Mouse (Mus musculus): Measurements from ENCODE around the gene Mamstr. TPM values are rescaled to one million over a fixed set of nuclear protein-coding genes. Genes with fewer than 3 reads are reported as not detected.

Gene Mamstr
- total RNA-seq, 1 experiment: 0.71 TPM

- peak; percentile 97 for DNase-seq (ENCODE audit: low read depth, low spot score)
- peak; percentile 39; the same call in 1 of the 2 replicates for TF ChIP-seq CHD2 (IDR thresholded peaks at IDR 0.05; ENCODE audit: low read depth, low read length)
- no peak for TF ChIP-seq HCFC1 (IDR thresholded peaks at IDR 0.05; ENCODE audit: borderline replicate concordance, insufficient read depth, low read length)
- TF ChIP-seq MAFK (IDR thresholded peaks at IDR 0.05; ENCODE audit: insufficient read depth, low read depth, low read length): no peak
- TF ChIP-seq ZC3H11A (IDR thresholded peaks at IDR 0.05; ENCODE audit: borderline replicate concordance, low read depth, low read length): no peak
- no peak for TF ChIP-seq ZNF384 (IDR thresholded peaks at IDR 0.05; ENCODE audit: low read depth, low read length)
- H3K9me3 ChIP-seq (ENCODE audit: control insufficient read depth, insufficient read depth, low read depth, low read length): no peaks in the 10 kb centered on the region
- in situ Hi-C loops (cut with MboI; ENCODE audit: low sequenced_read_pairs in 2 of 2, unreplicated experiment in 2 of 2): no loop called here
- peak overlapping the region; percentile 29 for H3K9ac ChIP-seq (ENCODE audit: insufficient read depth, low read depth, low read length, poor library complexity, severe bottlenecking)
- no peak overlapping the region for H3K27ac ChIP-seq (ENCODE audit: insufficient read depth, low read depth, low read length, poor library complexity, severe bottlenecking)
- no peaks in the 10 kb centered on the region for H3K36me3 ChIP-seq (ENCODE audit: control insufficient read depth, insufficient read depth, low read length, poor library complexity, severe bottlenecking)
- H3K4me3 ChIP-seq (ENCODE audit: insufficient read depth in 1 of 2, low read depth in 1 of 2, low read length in 2 of 2, poor library complexity in 1 of 2, severe bottlenecking in 1 of 2): peak overlapping the region; percentile 25 to 77
- H3K4me1 ChIP-seq (ENCODE audit: control insufficient read depth in 2 of 2, insufficient read depth in 2 of 2, low read length in 2 of 2, poor library complexity in 1 of 2): peaks cover 0 to 13% of the 10 kb centered on the region in 2 experiments; a peak in 1 of 4 replicates
Observed at GRCm38 (mm10) chr7:45643441-45644178, 3.8 kb downstream of the Mamstr start.

- Histone ChIP-seq H3K27ac (ENCODE audit: insufficient read depth, low read depth, low read length, poor library complexity, severe bottlenecking) (no peak overlapping the region), H3K4me3 (ENCODE audit: insufficient read depth in 1 of 2, low read depth in 1 of 2, low read length in 2 of 2, poor library complexity in 1 of 2, severe bottlenecking in 1 of 2) (peak overlapping the region; percentile 25 to 77), H3K9me3 (ENCODE audit: control insufficient read depth, insufficient read depth, low read depth, low read length) (no peaks in the 10 kb centered on the region), H3K36me3 (ENCODE audit: control insufficient read depth, insufficient read depth, low read length, poor library complexity, severe bottlenecking) (no peaks in the 10 kb centered on the region), H3K4me1 (ENCODE audit: control insufficient read depth in 2 of 2, insufficient read depth in 2 of 2, low read length in 2 of 2, poor library complexity in 1 of 2) (peaks cover 0 to 11% of the 10 kb centered on the region in 2 experiments; a peak in 1 of 4 replicates), H3K9ac (ENCODE audit: insufficient read depth, low read depth, low read length, poor library complexity, severe bottlenecking) (no peak overlapping the region)
- no peak for DNase-seq (ENCODE audit: low read depth, low spot score)
- in situ Hi-C loops (cut with MboI; ENCODE audit: low sequenced_read_pairs in 2 of 2, unreplicated experiment in 2 of 2): no loop called here
- TF ChIP-seq HCFC1 (IDR thresholded peaks at IDR 0.05; ENCODE audit: borderline replicate concordance, insufficient read depth, low read length): no peak
- no peak for TF ChIP-seq ZC3H11A (IDR thresholded peaks at IDR 0.05; ENCODE audit: borderline replicate concordance, low read depth, low read length)
- TF ChIP-seq ZNF384 (IDR thresholded peaks at IDR 0.05; ENCODE audit: low read depth, low read length): no peak
- no peak for TF ChIP-seq MAFK (IDR thresholded peaks at IDR 0.05; ENCODE audit: insufficient read depth, low read depth, low read length)
- TF ChIP-seq CHD2 (IDR thresholded peaks at IDR 0.05; ENCODE audit: low read depth, low read length): no peak
Observed at GRCm38 (mm10) chr7:45644183-45644582, 4.4 kb downstream of the Mamstr start.

DNA sequence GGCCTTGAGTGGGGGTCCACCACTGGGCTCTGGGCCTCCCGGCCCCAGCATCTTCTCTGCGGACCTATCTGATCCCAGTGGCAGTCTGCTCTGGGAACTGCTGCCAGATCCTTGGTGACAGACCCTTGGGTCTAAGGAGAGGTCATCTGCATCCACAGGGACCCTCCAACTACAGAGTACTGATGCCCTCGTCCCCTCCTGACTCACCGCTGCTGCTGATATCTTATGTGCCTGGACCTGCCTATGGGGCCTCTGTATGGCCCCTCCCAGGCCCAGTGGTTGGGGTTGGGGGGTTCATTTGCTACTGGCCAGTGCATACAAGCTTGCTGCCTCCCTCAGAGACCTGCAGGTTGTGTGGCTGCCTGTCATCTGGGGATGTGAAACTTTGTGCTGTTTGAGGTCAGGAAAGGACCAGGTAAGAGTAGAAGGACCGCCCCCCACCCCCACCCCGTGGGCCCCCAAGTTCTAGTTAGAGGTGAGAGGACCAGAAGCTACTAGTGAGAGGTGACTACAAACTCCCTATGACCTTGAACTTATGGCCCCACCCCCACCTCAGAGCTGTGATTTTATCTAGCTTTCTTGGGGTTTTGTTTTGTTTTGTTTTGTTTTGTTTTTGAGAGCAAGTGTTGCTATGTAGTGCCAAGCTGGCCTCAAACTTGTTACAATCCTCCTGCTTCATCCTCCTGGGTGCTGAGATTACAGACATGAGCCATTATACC is 5.3 kb downstream of the Mamstr start:
- H3K9me3 ChIP-seq (ENCODE audit: control insufficient read depth, insufficient read depth, low read depth, low read length): no peaks in the 10 kb centered on the region
- H3K27ac ChIP-seq (ENCODE audit: insufficient read depth, low read depth, low read length, poor library complexity, severe bottlenecking): no peak overlapping the region
- in situ Hi-C loops (cut with MboI; ENCODE audit: low sequenced_read_pairs in 2 of 2, unreplicated experiment in 2 of 2): no loop called here
- DNase-seq (ENCODE audit: low read depth, low spot score): no peak
- peaks cover 0 to 7% of the 10 kb centered on the region in 2 experiments; a peak in 1 of 4 replicates for H3K4me1 ChIP-seq (ENCODE audit: control insufficient read depth in 2 of 2, insufficient read depth in 2 of 2, low read length in 2 of 2, poor library complexity in 1 of 2)
- peak overlapping the region in 1 of 2 experiments; percentile 77; a peak in 1 of 4 replicates for H3K4me3 ChIP-seq (ENCODE audit: insufficient read depth in 1 of 2, low read depth in 1 of 2, low read length in 2 of 2, poor library complexity in 1 of 2, severe bottlenecking in 1 of 2)
- no peaks in the 10 kb centered on the region for H3K36me3 ChIP-seq (ENCODE audit: control insufficient read depth, insufficient read depth, low read length, poor library complexity, severe bottlenecking)
- TF ChIP-seq HCFC1 (IDR thresholded peaks at IDR 0.05; ENCODE audit: borderline replicate concordance, insufficient read depth, low read length) (no peak), ZC3H11A (IDR thresholded peaks at IDR 0.05; ENCODE audit: borderline replicate concordance, low read depth, low read length) (no peak), MAFK (IDR thresholded peaks at IDR 0.05; ENCODE audit: insufficient read depth, low read depth, low read length) (no peak), CHD2 (IDR thresholded peaks at IDR 0.05; ENCODE audit: low read depth, low read length) (no peak), ZNF384 (IDR thresholded peaks at IDR 0.05; ENCODE audit: low read depth, low read length) (no peak)
- no peak overlapping the region for H3K9ac ChIP-seq (ENCODE audit: insufficient read depth, low read depth, low read length, poor library complexity, severe bottlenecking)

DNA sequence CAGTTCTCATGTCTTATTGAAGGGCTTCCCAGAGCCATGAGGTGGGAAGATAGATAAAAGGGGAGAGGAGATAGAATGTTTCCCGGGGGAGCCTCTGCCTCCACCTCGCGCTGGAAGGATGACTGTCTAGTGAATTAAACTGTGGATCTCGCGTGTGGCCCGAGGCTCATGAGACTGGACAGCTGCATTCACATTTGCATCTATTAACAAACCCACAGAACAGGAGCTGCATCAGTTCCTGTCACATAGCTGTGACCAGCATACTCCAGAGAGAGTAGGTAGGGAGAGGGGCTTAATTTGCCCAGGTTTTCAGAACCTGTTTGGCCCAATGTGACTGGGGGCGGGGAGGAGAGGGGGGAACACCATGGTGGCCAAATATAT is 5.8 kb downstream of the Mamstr start:
- DNase-seq (ENCODE audit: low read depth, low spot score): no peak
- Histone ChIP-seq H3K4me1 (ENCODE audit: control insufficient read depth in 2 of 2, insufficient read depth in 2 of 2, low read length in 2 of 2, poor library complexity in 1 of 2) (peaks cover 0 to 7% of the 10 kb centered on the region in 2 experiments; a peak in 1 of 4 replicates), H3K9me3 (ENCODE audit: control insufficient read depth, insufficient read depth, low read depth, low read length) (no peaks in the 10 kb centered on the region), H3K4me3 (ENCODE audit: insufficient read depth in 1 of 2, low read depth in 1 of 2, low read length in 2 of 2, poor library complexity in 1 of 2, severe bottlenecking in 1 of 2) (no peak overlapping the region), H3K36me3 (ENCODE audit: control insufficient read depth, insufficient read depth, low read length, poor library complexity, severe bottlenecking) (no peaks in the 10 kb centered on the region), H3K9ac (ENCODE audit: insufficient read depth, low read depth, low read length, poor library complexity, severe bottlenecking) (no peak overlapping the region), H3K27ac (ENCODE audit: insufficient read depth, low read depth, low read length, poor library complexity, severe bottlenecking) (no peak overlapping the region)
- in situ Hi-C loops (cut with MboI; ENCODE audit: low sequenced_read_pairs in 2 of 2, unreplicated experiment in 2 of 2): no loop called here
- TF ChIP-seq HCFC1 (IDR thresholded peaks at IDR 0.05; ENCODE audit: borderline replicate concordance, insufficient read depth, low read length): no peak
- no peak for TF ChIP-seq MAFK (IDR thresholded peaks at IDR 0.05; ENCODE audit: insufficient read depth, low read depth, low read length)
- TF ChIP-seq CHD2 (IDR thresholded peaks at IDR 0.05; ENCODE audit: low read depth, low read length): no peak
- TF ChIP-seq ZC3H11A (IDR thresholded peaks at IDR 0.05; ENCODE audit: borderline replicate concordance, low read depth, low read length): no peak
- no peak for TF ChIP-seq ZNF384 (IDR thresholded peaks at IDR 0.05; ENCODE audit: low read depth, low read length)
